Mouse (Mus musculus): Measurements from ENCODE around the gene Tmem223. TPM values are rescaled to one million over a fixed set of nuclear protein-coding genes. Genes with fewer than 3 reads are reported as not detected.
"Not testable (repeated sequence)": the region's sequence is repeated elsewhere in the genome, so short reads cannot be mapped to it uniquely, and the experiment has no call there.

Tmem223 gene
- polyA plus RNA-seq, 1 experiment, result 21.4 TPM

- Histone ChIP-seq H3K36me3 (ENCODE audit: control insufficient read depth, insufficient read depth, low read length, poor library complexity, severe bottlenecking) (peaks cover 36% of the 10 kb centered on the region), H3K9me3 (replicated peaks; ENCODE audit: control insufficient read depth, insufficient read depth, low read length, poor library complexity, severe bottlenecking) (no peaks in the 10 kb centered on the region), H3K27ac (ENCODE audit: insufficient read depth, low read length) (peak overlapping the region; percentile 94), H3K9ac (ENCODE audit: low read depth, poor library complexity, severe bottlenecking) (peak overlapping the region; percentile 100), H3K4me1 (ENCODE audit: control insufficient read depth, insufficient read depth, low read length) (no peaks in the 10 kb centered on the region), H3K27me3 (ENCODE audit: control insufficient read depth, insufficient read depth, low read length, poor library complexity, severe bottlenecking) (no peaks in the 10 kb centered on the region), H3K4me3 (ENCODE audit: low read depth, low read length) (peak overlapping the region; percentile 96)
- no peak for TF ChIP-seq POLR2A (IDR thresholded peaks at IDR 0.05; ENCODE audit: insufficient read depth, low read length)
- TF ChIP-seq EP300 (IDR thresholded peaks at IDR 0.05; ENCODE audit: insufficient read depth, low read depth, low read length), result no peak
- TF ChIP-seq CTCF (IDR thresholded peaks at IDR 0.05; ENCODE audit: low read depth, low read length), result no peak
Measured at GRCm38 (mm10) chr19:8723574-8724346, 47.0 kb upstream of the Tmem223 start.

DNA sequence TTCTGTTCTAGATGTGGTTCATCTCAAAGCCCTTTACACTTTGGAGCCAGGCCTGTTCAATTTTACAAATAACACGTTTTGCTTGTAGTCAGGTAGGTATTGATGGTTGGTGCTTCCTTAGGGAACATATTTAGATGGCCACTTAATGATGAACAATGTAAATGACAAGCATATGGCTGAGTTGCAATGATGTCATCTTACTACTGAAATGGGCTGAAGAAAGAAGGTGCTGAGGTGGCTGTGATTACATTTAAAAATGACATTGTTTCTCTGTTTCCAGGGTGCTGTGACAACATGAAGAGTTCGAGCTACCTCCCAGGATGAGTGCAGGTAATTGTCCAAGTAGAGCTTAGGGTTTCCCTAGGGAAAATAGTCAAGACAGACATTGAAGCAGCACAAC, 46.4 kb upstream of the Tmem223 start:
- H3K9ac ChIP-seq (ENCODE audit: low read depth, poor library complexity, severe bottlenecking), result peak overlapping the region; percentile 100
- no peaks in the 10 kb centered on the region for H3K4me1 ChIP-seq (ENCODE audit: control insufficient read depth, insufficient read depth, low read length)
- H3K27me3 ChIP-seq (ENCODE audit: control insufficient read depth, insufficient read depth, low read length, poor library complexity, severe bottlenecking), result no peaks in the 10 kb centered on the region
- peak overlapping the region; percentile 96 for H3K4me3 ChIP-seq (ENCODE audit: low read depth, low read length)
- H3K27ac ChIP-seq (ENCODE audit: insufficient read depth, low read length), result peak overlapping the region; percentile 94
- H3K9me3 ChIP-seq (replicated peaks; ENCODE audit: control insufficient read depth, insufficient read depth, low read length, poor library complexity, severe bottlenecking), result no peaks in the 10 kb centered on the region
- TF ChIP-seq POLR2A (IDR thresholded peaks at IDR 0.05; ENCODE audit: insufficient read depth, low read length), result no peak
- TF ChIP-seq CTCF (IDR thresholded peaks at IDR 0.05; ENCODE audit: low read depth, low read length), result no peak
- TF ChIP-seq EP300 (IDR thresholded peaks at IDR 0.05; ENCODE audit: insufficient read depth, low read depth, low read length), result no peak
- peaks cover 36% of the 10 kb centered on the region for H3K36me3 ChIP-seq (ENCODE audit: control insufficient read depth, insufficient read depth, low read length, poor library complexity, severe bottlenecking)

GRCm38 (mm10) chr19:8725081-8725613, 45.6 kb upstream of the Tmem223 start:
- TF ChIP-seq CTCF (IDR thresholded peaks at IDR 0.05; ENCODE audit: low read depth, low read length) (no peak), POLR2A (IDR thresholded peaks at IDR 0.05; ENCODE audit: insufficient read depth, low read length) (no peak), EP300 (IDR thresholded peaks at IDR 0.05; ENCODE audit: insufficient read depth, low read depth, low read length) (no peak)
- Histone ChIP-seq H3K4me3 (ENCODE audit: low read depth, low read length) (peak overlapping the region; percentile 96), H3K4me1 (ENCODE audit: control insufficient read depth, insufficient read depth, low read length) (no peaks in the 10 kb centered on the region), H3K9ac (ENCODE audit: low read depth, poor library complexity, severe bottlenecking) (peak overlapping the region; percentile 100), H3K27me3 (ENCODE audit: control insufficient read depth, insufficient read depth, low read length, poor library complexity, severe bottlenecking) (no peaks in the 10 kb centered on the region), H3K27ac (ENCODE audit: insufficient read depth, low read length) (peak overlapping the region; percentile 94), H3K9me3 (replicated peaks; ENCODE audit: control insufficient read depth, insufficient read depth, low read length, poor library complexity, severe bottlenecking) (no peaks in the 10 kb centered on the region), H3K36me3 (ENCODE audit: control insufficient read depth, insufficient read depth, low read length, poor library complexity, severe bottlenecking) (peaks cover 36% of the 10 kb centered on the region)

- Histone ChIP-seq H3K36me3 (ENCODE audit: control insufficient read depth, insufficient read depth, low read length, poor library complexity, severe bottlenecking) (peaks cover 36% of the 10 kb centered on the region), H3K4me1 (ENCODE audit: control insufficient read depth, insufficient read depth, low read length) (no peaks in the 10 kb centered on the region), H3K4me3 (ENCODE audit: low read depth, low read length) (no peak overlapping the region), H3K27ac (ENCODE audit: insufficient read depth, low read length) (0 out of 2 replicates have a peak overlapping the region, but pooled peaks have one; percentile 24), H3K27me3 (ENCODE audit: control insufficient read depth, insufficient read depth, low read length, poor library complexity, severe bottlenecking) (no peaks in the 10 kb centered on the region), H3K9ac (ENCODE audit: low read depth, poor library complexity, severe bottlenecking) (0 out of 2 replicates have a peak overlapping the region, but pooled peaks have one; percentile 100), H3K9me3 (replicated peaks; ENCODE audit: control insufficient read depth, insufficient read depth, low read length, poor library complexity, severe bottlenecking) (no peaks in the 10 kb centered on the region)
- TF ChIP-seq EP300 (IDR thresholded peaks at IDR 0.05; ENCODE audit: insufficient read depth, low read depth, low read length), result no peak
- no peak for TF ChIP-seq POLR2A (IDR thresholded peaks at IDR 0.05; ENCODE audit: insufficient read depth, low read length)
- TF ChIP-seq CTCF (IDR thresholded peaks at IDR 0.05; ENCODE audit: low read depth, low read length), result no peak
Measured at GRCm38 (mm10) chr19:8726609-8727390, 44.0 kb upstream of the Tmem223 start.

DNA sequence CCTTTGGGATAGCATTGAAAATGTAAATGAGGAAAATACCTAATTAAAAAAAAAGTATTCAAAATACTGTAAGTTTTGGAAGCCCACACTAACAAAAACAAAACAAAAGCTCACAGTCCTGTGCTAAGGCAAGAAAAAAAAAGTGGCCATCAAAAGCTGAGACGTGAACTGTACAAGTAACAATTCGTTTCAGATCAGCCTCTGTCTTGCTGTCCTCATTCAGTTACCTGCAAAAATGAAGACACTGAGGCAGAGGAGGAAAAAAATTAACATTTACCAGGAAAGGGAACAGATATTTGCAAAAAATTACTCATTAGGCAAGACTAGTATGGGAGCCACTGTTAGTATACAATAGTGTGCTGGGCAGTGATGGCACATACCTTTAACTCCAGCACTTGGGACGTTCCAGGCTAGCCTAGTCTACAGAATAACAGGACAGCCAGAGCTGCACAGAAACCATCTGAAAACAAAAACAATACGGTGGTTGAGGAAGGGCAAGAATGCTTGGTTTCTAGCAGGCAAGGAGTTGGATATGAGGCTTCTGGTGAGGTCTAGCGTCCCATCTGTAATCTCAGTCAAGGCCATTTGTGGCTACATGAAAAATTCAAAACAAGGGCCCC, 43.2 kb upstream of the Tmem223 start:
- H3K27me3 ChIP-seq (ENCODE audit: control insufficient read depth, insufficient read depth, low read length, poor library complexity, severe bottlenecking), result no peaks in the 10 kb centered on the region
- no peaks in the 10 kb centered on the region for H3K4me1 ChIP-seq (ENCODE audit: control insufficient read depth, insufficient read depth, low read length)
- peak overlapping the region; percentile 60; the same call in 1 of the 2 replicates for H3K27ac ChIP-seq (ENCODE audit: insufficient read depth, low read length)
- no peak overlapping the region for H3K4me3 ChIP-seq (ENCODE audit: low read depth, low read length)
- no peak for TF ChIP-seq EP300 (IDR thresholded peaks at IDR 0.05; ENCODE audit: insufficient read depth, low read depth, low read length)
- TF ChIP-seq CTCF (IDR thresholded peaks at IDR 0.05; ENCODE audit: low read depth, low read length), result no peak
- TF ChIP-seq POLR2A (IDR thresholded peaks at IDR 0.05; ENCODE audit: insufficient read depth, low read length), result no peak
- H3K9ac ChIP-seq (ENCODE audit: low read depth, poor library complexity, severe bottlenecking), result no peak overlapping the region
- H3K36me3 ChIP-seq (ENCODE audit: control insufficient read depth, insufficient read depth, low read length, poor library complexity, severe bottlenecking), result peaks cover 36% of the 10 kb centered on the region
- no peaks in the 10 kb centered on the region for H3K9me3 ChIP-seq (replicated peaks; ENCODE audit: control insufficient read depth, insufficient read depth, low read length, poor library complexity, severe bottlenecking)

GRCm38 (mm10) chr19:8728335-8729099, 42.3 kb upstream of the Tmem223 start:
- not testable (repeated sequence) for H3K4me3 ChIP-seq (ENCODE audit: low read depth, low read length); H3K4me1 ChIP-seq (ENCODE audit: control insufficient read depth, insufficient read depth, low read length); H3K27ac ChIP-seq (ENCODE audit: insufficient read depth, low read length); H3K9me3 ChIP-seq (replicated peaks; ENCODE audit: control insufficient read depth, insufficient read depth, low read length, poor library complexity, severe bottlenecking); H3K9ac ChIP-seq (ENCODE audit: low read depth, poor library complexity, severe bottlenecking); H3K27me3 ChIP-seq (ENCODE audit: control insufficient read depth, insufficient read depth, low read length, poor library complexity, severe bottlenecking)
- peaks cover 36% of the 10 kb centered on the region for H3K36me3 ChIP-seq (ENCODE audit: control insufficient read depth, insufficient read depth, low read length, poor library complexity, severe bottlenecking)

All from ES-Bruce4 (cell line).